Mouse (Mus musculus): ENCODE data around the gene Mapk1ip1l.

DNA sequence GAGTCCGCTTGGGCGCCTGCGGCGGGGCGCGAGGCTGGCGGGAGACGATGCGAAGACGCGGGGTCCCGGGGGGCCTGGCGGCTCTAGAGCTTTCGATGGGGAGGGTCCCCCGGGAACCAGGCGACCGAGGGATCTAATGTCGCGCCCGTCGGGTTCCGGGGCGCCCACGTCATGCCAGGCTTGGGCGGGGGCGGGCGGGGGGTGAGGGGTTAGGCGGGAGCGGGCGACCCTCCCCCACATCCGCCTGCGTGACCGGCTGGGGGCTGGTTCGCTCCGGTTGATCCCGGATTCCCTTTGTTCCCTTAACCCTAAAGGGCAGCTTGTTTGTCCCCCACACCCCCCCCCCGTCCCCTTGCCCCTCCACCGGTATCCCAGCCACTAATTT is 334 bp downstream of the Mapk1ip1l start:
- no peak for TF ChIP-seq POLR2A (IDR thresholded peaks at IDR 0.05; ENCODE audit: control insufficient read depth, extremely low read depth, insufficient read depth, low read length, poor library complexity)
- no peak for TF ChIP-seq CTCF (IDR thresholded peaks at IDR 0.05; ENCODE audit: borderline replicate concordance, control insufficient read depth, extremely low read depth, insufficient read depth, low read length, poor library complexity)

All from thymus, adult 2 months (tissue).